Mouse (Mus musculus): ENCODE data around the gene Katnal1. TPM values are rescaled to one million over a fixed set of nuclear protein-coding genes. Genes with fewer than 3 reads are reported as not detected.

Gene Katnal1
- total RNA-seq, 2 experiments from 2014 or later: 19.0 to 23.9 TPM

DNA sequence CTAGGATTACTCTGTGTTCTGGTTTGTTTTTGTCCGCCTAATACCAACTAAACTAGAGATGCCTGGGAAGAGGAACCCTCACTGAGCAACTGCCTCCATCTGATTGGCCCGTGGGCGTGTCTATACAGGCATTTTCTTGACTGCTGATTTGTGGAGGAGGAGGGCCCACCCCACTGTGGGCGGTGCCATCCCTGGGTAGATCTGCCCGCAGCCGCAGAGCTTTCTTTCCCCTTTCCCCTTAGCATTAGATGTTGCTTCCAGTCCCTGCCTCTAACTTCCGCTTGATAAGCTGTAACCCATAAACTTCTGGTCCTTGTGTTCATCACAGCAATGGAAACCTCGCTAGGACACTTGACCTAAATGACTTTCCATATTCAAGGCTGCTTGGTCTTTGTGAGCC, 92.1 kb downstream of the Katnal1 start:
- peak; percentile 97 for ATAC-seq (replicated peaks; ENCODE audit: low FRiP score, low TSS enrichment, poor library complexity, severe bottlenecking)

DNA sequence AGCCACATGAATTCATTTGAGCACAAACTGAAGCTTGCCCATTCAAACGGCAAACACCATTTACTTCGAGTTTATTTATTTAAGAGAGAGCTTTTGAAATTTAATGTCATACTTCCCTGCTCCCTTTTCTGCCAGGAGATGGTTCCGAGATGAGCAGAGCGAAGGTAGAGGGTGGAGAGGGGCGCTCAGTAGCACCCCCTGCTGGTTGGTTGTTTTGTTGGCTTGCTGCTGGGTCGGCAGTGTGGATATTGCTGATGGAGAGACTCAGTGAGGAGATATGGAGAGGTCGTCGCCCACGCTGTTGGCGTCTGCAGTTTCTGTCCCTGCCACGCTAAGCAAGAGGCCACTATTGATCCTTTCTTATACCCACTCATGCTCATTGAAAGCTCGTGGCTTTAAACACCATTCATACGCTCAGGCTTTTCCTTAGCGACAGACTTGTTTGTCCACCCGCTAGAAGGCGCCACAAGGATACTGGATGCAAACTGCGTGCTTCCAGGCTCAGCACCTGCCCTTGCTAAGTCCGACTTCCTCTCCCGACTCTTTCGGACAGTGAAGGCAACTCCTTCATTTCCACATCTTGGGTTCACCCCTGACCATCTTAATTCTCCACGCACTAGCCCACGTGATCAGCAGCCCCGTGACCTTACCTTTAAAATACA, 97.4 kb downstream of the Katnal1 start:
- ATAC-seq (replicated peaks; ENCODE audit: low FRiP score, low TSS enrichment, poor library complexity, severe bottlenecking): peak; percentile 91

DNA sequence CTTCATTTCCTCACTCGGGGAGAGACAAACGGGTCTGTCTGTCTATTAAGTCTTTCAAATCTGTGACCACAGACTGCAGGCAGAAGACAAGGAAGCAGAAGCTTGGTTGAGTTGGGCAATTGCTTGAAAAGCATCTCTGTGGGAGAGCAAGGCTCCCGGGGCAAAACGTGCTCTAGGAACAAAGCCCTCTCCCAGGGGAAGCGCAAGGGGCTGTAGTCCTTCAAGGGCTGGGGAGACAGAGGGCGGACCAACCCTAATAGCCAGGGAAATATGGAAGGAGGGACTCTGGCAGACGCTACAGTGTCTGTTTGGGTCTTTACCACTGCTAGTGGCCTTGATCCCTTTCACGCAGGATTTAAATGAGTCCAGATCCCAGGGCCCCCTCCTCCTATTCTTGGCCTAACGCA, 98.0 kb downstream of the Katnal1 start:
- ATAC-seq (replicated peaks; ENCODE audit: low FRiP score, low TSS enrichment, poor library complexity, severe bottlenecking): 0 out of 2 replicates have a peak, but pooled peaks have one; percentile 20

DNA sequence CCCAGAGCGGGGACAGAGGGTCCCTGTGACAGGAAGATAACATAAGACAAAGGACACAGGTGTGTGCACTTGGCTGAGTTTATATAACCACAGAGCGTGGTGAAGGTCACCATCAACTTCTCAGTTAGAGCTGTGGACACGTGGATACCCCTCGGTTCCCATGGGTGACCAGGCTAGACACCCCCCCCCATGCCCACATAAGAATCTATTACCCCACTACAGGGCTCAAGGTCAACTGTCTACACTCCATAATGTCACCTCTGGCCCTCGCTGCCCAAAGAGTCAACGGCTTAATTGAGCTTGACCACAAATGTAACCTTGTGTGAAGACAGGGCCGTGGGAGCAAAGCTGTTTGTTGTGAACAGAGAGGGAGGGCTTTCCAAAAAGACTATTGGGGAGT, 103.4 kb downstream of the Katnal1 start:
- ATAC-seq (replicated peaks; ENCODE audit: low FRiP score, low TSS enrichment, poor library complexity, severe bottlenecking): no peak

DNA sequence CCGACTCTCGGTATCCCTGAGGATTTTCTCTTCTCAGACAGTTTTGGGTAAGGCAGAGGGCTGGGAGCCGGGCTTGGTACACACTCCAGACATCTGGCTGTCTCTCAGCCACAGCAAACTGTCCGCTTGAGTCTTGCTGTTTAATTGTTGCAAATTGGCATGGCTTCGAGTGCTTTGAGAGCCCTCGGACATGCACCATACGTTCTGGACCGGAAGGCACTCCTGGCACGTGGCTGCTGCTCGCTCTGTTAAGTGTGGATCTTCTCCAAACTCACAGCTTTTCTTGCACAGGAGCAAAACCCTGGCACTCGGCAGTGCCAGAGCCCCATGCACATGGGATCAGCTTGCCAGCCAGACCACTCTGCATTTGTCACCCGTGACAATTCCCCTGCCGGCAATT, 106.3 kb downstream of the Katnal1 start:
- ATAC-seq (replicated peaks; ENCODE audit: low FRiP score, low TSS enrichment, poor library complexity, severe bottlenecking): no peak

Other genes starting within 250 kb of the Katnal1 start
- gene Gm42791, start 65.8 kb upstream of the Katnal1 start, total RNA-seq (2014; fragmentation: Nextera tagmentation): 12.5 TPM in 1 of 2 replicates, not detected in the other
- 7.8 and 10.8 TPM in 2 replicates for gene Gm42791, start 65.8 kb upstream of the Katnal1 start, total RNA-seq (2017)

Data from megakaryocyte-erythroid progenitor cell, adult 5-6 weeks (primary cell).